Mouse (Mus musculus) neural tube, embryonic 10.5 days (tissue): ENCODE results near the gene Galnt14.

ENCODE experiments used
- DNase-seq: peaks from one replicate; pipeline ENCODE4 v3.0.0-alpha.2; 2017; ENCODE audit warnings: low spot score; ENCODE audit errors: extremely low spot score

Gene Galnt14

GRCm38 (mm10) chr17:73572440-73572839 lies 137.8 kb downstream of the Galnt14 start:
- DNase-seq = no peak

- no peak for DNase-seq
Observed at GRCm38 (mm10) chr17:73571961-73572360, 138.3 kb downstream of the Galnt14 start.

GRCm38 (mm10) chr17:73568204-73568603 lies 142.0 kb downstream of the Galnt14 start:
- no peak for DNase-seq

GRCm38 (mm10) chr17:73561149-73561548 lies 149.1 kb downstream of the Galnt14 start:
- DNase-seq = no peak

- no peak for DNase-seq
Observed at GRCm38 (mm10) chr17:73560208-73560784, 150.0 kb downstream of the Galnt14 start.

GRCm38 (mm10) chr17:73559498-73559897 lies 150.8 kb downstream of the Galnt14 start:
- DNase-seq = no peak

- DNase-seq = no peak
Observed at GRCm38 (mm10) chr17:73557101-73557500, 153.2 kb downstream of the Galnt14 start.

- DNase-seq = no peak
Observed at GRCm38 (mm10) chr17:73556436-73556835, 153.8 kb downstream of the Galnt14 start.

GRCm38 (mm10) chr17:73554668-73555067 lies 155.6 kb downstream of the Galnt14 start:
- no peak for DNase-seq

- no peak for DNase-seq
Observed at GRCm38 (mm10) chr17:73548783-73549566, 161.3 kb downstream of the Galnt14 start.

GRCm38 (mm10) chr17:73548119-73548518 lies 162.1 kb downstream of the Galnt14 start:
- DNase-seq = no peak

GRCm38 (mm10) chr17:73547483-73547882 lies 162.8 kb downstream of the Galnt14 start:
- no peak for DNase-seq

GRCm38 (mm10) chr17:73541911-73542310 lies 168.3 kb downstream of the Galnt14 start:
- DNase-seq = no peak

GRCm38 (mm10) chr17:73541233-73541570 lies 169.1 kb downstream of the Galnt14 start:
- DNase-seq = no peak

- DNase-seq = no peak
Observed at GRCm38 (mm10) chr17:73540409-73541232, 169.6 kb downstream of the Galnt14 start.

GRCm38 (mm10) chr17:73531896-73532295 lies 178.4 kb downstream of the Galnt14 start:
- no peak for DNase-seq

- no peak for DNase-seq
Observed at GRCm38 (mm10) chr17:73522169-73522568, 188.1 kb downstream of the Galnt14 start.

- DNase-seq = no peak
Observed at GRCm38 (mm10) chr17:73519350-73519749, 190.9 kb downstream of the Galnt14 start.

GRCm38 (mm10) chr17:73518359-73518758 lies 191.9 kb downstream of the Galnt14 start:
- DNase-seq = no peak

- DNase-seq = no peak
Observed at GRCm38 (mm10) chr17:73515506-73515905, 194.7 kb downstream of the Galnt14 start.

- DNase-seq = no peak
Observed at GRCm38 (mm10) chr17:73514862-73515261, 195.4 kb downstream of the Galnt14 start.

- DNase-seq = no peak
Observed at GRCm38 (mm10) chr17:73514258-73514657, 196.0 kb downstream of the Galnt14 start.
